Mouse (Mus musculus) spleen, postnatal 36 days (tissue): ENCODE data around the gene Tmub2.
"Not testable (repeated sequence)": the region's sequence is repeated elsewhere in the genome, so short reads cannot be mapped to it uniquely, and the experiment has no call there.

Source experiments
- DNase-seq, 2 experiments: peaks; one replicate each; pipeline ENCODE4 v3.0.0; 2022; ENCODE audit warnings: low spot score in 2 of 2, mixed read lengths in 1 of 2

Tmub2 gene

DNA sequence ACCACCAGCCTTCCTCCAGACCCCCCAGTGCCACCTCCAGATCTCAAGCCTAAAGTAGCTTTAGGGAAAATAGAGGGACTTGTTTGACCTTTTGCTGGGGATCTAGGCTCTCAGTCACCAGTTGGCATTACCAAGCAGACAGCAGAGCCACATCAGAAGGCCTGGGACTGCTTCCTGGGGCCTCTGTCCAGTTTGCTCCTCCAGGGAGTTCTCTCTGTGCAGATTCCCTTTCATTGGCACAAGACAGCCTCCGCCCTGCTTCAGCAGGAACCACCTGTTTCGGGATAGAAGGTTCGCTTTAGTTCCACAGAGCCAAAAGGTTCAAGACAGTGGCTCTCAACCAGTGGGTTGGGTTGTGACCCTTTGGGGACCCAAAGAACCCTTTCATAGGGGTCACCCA lies 5.1 kb upstream of the Tmub2 start:
- no peak for DNase-seq

DNA sequence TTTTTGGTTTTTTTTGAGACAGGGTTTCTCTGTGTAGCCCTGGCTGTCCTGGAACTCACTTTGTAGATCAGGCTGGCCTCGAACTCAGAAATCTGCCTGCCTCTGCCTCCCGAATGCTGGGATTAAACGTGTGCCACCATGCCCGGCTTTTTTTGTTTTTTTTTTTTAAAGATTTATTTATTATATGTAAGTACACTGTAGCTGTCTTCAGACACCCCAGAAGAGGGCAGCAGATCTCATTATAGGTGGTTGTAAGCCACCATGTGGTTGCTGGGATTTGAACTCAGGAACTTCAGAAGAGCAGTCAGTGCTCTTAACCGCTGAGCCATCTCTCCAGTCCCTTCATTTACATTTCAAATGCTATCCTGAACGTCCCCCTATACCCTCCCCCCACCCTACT lies 4.5 kb upstream of the Tmub2 start:
- not testable (repeated sequence) for DNase-seq

DNA sequence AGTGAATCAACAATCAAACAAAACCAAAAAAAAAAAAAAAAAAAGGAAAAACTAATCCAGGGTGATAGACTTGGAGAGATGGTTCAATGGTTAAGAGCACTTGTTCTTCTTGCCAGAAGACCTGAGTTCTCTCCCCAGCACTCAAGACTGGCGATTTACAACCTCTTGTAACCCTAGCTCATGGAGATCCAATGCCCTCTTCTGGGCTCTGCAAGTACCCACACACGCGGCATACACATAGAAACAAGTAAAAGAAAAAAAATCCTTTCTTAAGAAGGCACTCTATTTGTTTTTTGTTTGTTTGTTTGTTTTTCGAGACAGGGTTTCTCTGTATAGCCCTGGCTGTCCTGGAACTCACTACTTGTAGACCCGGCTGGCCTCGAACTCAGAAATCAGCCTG lies 809 bp upstream of the Tmub2 start:
- no peak for DNase-seq

DNA sequence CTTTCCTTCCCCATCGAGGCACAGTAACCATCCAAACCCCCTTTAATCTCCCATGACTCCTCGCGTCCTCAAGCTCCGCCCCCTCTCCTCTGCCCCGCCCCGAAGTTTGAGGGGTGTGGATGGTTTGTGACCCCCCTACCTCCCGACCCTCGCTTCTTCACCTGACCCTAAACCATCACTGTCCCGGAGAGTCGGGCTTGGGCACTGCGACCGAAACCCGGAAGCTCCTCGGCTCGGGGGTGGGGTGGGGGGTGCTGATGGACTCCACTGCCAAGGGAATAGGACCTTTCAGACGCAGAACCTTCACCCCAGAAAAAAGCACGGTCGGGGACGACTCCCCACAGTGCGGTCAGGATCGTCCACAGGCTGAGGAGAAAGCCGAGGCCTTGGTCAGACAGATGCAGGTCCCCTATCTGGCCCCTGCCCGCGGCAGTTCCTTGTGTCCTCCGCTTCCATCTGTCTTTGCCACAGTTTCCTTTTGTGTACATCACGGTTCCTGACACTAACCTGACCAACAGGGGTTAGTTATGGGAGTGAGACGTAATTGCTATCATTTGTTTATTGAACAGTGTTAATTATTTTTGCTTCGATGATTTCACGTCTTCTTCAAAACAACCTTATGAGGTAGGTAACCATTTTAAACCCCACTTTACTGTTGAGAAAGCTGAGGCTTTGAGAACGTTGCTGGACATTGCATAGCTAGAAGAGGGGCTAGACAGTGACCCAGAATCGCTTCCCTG lies 534 bp downstream of the Tmub2 start:
- DNase-seq: no peak

DNA sequence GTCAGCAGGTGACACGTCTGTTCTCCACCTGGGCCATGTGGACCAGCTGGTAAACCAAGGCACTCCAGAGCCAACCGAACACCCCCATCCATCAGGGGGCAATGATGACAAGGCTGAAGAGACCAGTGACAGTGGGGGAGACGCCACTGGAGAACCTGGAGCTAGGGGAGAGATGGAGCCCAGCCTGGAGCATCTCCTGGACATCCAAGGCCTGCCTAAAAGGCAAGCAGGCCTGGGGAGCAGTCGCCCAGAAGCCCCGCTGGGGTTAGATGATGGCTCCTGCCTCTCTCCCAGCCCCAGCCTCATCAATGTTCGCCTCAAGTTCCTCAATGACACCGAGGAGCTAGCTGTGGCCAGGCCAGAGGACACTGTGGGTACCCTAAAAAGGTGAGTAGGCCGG lies 2.8 kb downstream of the Tmub2 start:
- no peak for DNase-seq

DNA sequence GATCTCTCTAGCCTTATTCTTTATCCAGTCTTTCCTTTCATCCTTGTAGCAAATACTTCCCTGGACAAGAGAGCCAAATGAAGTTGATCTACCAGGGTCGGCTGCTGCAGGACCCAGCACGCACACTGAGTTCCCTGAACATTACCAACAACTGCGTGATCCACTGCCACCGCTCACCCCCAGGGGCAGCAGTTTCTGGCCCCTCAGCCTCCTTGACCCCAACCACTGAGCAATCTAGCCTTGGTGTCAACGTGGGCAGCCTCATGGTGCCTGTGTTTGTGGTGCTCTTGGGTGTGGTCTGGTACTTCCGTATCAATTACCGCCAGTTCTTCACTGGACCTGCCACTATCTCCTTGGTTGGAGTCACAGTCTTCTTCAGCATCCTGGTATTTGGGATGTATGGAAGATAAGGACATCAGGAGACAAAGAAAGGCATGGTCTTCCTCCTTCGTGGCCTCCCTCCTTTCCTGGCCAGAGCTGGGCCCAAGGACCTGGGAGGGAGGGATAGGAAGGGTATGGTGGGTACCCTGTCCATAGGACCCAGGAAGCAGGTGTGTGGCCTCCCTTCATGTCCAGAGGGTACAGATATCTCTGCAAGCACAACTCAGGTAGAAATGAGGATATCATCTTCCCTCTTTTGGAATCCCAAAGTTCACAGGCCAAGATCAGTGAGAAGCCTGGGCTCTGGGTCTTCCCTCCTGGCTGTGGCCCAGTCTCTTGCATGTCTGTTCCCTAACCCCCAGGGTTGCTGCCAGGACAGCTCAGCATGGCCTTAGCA lies 3.5 kb downstream of the Tmub2 start:
- no peak for DNase-seq

DNA sequence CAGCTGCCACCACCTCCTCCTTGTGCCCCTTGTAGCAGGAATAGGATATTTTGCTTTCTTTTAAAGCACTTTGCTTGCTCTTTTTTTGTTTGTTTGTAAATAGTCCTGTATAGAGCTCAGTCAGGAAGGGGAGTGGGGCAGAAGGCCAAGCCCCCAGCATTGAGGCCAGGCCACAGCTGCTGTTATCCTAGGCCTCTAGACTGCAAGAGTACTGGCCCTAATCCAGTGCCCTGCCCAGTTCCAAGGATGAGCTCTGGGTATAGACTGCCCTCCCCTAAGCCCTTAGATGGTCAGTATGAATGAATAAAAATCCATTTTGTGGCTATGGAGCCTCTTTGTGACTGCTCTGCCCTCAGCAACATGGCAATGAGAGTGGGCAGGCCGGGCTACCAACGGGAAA lies 4.2 kb downstream of the Tmub2 start:
- no peak for DNase-seq

DNA sequence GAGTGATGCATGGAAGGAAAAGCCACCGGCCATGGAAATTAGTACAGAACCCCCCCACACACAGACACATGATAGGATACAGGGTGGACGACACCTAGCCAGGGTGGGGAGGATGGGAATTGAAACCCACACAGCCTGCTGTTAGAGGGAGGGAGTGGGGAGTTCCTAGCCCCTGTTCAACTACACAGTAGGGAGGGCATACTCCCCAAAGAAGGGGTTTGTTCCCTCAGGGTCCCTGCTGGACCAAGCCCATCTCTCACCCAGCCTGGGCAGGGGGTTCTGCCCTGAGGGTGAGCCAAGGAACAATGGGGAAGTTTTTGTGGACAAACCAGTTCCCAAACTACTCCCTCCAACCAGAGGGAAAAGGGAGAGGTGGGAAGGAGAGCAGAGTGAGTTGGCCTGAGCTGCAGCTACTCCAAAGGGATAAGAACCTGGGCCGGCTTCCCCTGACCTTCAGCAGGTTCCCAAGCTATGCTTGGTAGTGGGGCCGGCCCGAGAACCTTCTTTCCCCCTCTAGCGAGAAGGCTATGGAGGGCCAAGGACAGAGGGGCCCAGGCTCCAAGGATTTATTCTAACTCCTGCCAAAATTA lies 4.9 kb downstream of the Tmub2 start:
- no peak for DNase-seq

DNA sequence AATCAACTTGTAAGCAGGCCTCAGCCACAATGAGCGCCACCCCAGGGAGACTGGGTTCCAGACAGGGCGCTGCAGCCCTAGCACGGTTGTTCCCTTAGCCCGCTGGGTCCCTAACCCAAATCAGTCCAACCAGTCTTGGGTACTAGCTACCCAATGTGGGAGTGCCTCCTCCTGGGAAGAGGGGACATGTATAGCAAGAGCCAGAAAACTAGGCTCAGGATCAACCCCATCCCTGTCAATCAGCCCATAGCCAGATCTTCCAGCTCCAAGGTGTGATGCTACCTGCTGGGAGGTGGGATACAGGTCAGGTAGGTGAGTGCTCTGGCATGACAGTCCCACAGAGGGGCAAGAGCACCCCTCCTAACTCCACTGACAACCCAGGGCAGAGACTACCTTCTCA lies 5.4 kb downstream of the Tmub2 start:
- no peak for DNase-seq

DNA sequence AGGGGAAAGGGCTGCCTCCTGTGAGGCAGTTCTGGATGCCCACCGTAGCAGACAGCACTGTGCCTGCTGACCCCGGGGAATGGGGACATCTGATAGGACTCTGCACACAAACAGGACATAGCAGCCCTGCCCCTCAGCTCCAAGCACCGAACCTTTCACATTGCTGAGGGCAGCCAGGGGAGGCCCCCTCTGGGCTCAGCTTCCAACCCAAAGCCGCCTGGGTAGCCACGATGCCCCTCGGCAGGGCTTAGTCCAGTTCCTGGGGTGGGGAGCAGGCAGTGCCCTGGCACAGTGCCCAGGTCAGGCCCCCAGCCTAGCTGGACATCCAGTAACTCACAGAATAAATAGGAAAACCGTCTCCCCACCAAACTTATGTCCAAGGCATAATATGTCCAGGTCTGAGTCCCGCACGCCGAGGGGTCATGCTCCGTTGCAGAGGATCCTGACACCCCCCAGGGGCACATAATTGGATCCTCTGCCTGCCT lies 6.4 kb downstream of the Tmub2 start:
- no peak for DNase-seq

DNA sequence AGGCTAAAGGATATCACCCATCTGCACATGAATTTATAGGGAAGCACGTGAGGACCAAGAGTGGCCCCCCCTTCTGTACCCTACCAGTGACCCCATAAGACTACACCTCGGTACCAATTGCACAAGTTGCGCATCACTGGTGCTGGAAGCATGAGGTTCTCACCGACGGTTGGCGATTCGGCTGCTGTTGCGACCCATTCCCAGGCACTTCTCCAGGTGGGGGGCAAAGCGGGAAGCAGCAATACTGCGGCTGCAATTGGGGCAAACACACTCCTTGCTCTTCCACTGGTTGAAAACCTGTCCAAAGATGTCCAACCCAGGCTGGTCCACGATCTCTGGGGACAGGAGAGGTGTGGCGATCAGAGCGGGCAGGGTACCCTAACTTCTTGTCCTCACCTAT lies 9.2 kb downstream of the Tmub2 start:
- DNase-seq: no peak

DNA sequence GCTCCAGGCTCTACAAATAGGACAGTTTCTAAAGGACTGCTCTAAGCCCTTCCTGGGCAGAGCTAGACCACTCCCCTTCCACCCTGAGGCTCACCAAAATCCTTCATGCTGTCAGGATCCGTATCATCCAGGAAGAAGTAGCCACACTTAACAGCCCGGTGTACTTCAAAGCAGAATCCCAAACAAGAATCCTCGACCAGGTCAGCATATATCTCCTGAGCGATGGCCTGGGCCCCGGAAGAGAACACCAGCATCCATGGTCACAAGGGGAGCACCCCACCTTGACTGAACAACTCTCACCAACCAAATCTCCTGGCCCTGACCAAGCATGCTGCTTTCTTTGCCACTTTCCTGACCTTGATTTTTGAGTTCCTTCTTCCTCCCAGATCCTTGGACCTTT lies 9.7 kb downstream of the Tmub2 start:
- no peak for DNase-seq

DNA sequence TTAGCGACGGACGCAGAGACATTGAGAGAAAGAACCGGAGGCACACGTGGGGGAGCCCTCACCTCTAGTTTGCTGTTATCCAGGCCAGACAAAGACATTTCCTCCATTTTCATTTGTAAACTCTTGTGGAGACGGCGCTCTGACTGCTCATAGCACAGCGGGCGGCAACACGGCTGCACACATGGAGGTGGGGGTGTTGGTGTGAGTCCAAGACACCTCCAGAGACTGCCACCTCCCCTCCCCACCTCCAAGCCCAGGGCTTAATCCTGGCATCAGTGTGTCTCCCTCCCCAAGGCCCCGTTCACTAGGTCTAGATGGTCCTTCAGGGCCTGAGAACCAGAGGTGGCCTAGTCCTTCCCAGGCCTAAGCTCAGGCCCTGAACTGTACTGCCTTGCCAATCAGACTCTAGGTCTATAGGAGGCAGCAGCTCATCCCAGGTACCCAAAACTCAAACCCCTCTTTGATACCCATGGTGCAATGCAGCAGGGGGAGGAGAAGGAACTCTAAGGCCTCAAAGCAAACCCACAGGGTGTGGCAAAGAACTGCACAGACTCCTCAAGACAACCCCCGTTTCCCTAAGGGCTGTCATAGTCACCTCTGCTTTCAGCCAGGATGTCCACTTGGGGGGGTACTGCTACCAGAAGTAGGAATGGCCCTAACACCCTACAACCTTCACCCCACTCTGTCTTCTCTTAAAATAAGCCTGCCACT lies 10.3 kb downstream of the Tmub2 start:
- DNase-seq: peak; percentile 77 to 83

DNA sequence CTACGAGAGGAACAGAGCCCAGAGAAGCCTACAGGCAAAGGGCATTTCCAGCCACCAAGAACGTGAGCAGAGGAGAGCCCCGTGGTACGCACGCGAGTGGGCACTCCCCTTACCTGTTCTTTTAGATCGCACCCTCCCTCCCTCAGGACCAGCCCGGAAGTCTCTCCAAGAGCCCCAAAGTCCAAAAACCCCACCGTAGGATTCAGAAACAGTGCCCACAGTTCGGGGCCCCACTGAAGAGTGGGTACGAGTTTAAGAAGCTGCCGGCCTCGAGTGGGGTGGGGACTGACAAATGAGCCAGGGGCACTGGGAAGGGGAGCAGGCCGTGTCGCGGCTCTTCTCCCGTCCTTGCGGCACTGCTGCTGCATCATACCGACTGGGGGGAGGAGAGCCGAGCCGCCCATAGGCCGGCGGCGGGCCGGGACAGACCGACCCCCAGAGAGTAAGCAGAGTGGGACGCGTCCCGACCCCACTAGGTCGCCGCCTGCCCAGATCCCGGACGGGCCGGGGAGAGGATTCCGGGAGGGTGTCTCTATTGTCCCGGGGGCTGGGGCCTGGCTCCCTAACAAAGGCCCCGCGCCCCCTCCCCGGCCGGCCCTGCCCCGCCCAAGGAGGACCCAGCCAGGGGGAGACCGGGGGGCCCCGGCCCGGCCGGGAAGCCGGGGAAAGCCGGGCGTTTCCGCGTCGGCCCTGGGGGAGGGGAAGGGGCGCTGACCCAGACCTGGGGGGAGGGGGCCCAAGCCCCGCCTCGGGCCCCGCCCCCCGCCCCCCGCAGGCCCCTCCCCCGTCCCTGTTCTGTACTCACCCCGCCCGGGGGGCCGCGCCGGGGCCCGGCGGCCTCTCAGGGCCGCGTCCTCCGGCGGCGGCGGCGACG lies 11.1 kb downstream of the Tmub2 start:
- DNase-seq: peak; percentile 42 to 53

DNA sequence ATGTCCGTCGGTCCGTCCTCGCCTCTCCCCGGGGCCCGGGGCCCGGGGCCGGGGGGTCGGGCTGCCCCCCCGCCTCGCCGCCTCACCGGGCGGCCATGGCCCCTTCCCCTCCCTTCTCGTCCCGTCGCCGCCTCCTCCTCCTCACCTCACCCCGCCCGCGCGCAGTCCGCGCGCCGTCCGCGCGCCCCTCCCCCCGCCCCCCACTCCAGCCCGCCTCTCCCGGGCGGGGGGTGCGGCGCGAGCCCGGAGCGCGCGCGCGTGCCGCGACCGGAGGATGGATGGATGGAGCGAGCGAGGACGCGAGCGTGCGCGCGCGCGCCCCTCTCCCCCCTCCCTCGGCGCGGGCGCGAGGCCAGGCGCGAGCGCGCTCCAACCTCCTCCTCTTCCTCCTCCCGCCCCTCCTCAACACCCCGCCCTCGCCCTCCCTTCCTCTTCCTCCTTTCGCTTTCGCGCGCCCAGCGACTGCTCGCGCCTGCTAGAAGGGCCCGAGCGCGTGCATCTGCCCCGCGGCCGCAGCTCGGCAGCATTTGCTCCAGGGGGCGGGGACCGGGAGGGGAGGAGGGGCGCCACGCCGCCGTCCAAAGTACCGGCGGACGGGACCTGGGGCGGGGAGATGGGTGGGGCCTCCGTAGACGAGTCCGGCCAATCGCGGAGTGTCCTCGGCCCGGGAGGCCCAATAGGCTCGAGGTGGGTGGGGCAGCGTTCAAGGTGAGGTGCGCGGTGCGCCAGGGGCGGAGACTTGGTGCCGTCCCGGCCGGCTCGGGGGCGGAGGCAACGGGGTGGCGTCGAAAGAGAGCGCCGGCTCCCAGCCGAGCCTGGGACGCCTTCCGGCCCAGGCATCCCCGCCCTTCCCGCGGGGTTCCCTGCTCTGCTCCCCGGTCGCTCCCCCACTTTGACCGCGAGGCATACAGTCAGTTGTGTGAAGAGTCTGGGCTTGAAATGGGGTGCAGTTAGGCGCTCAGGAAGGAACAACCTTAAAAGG lies 12.1 kb downstream of the Tmub2 start, which contains the start of gene Atxn7l3:
Gene Atxn7l3, minus strand, starts transcription at position 141 of the 982 bp plus-strand sequence.
- DNase-seq: peak; percentile 99 to 100

DNA sequence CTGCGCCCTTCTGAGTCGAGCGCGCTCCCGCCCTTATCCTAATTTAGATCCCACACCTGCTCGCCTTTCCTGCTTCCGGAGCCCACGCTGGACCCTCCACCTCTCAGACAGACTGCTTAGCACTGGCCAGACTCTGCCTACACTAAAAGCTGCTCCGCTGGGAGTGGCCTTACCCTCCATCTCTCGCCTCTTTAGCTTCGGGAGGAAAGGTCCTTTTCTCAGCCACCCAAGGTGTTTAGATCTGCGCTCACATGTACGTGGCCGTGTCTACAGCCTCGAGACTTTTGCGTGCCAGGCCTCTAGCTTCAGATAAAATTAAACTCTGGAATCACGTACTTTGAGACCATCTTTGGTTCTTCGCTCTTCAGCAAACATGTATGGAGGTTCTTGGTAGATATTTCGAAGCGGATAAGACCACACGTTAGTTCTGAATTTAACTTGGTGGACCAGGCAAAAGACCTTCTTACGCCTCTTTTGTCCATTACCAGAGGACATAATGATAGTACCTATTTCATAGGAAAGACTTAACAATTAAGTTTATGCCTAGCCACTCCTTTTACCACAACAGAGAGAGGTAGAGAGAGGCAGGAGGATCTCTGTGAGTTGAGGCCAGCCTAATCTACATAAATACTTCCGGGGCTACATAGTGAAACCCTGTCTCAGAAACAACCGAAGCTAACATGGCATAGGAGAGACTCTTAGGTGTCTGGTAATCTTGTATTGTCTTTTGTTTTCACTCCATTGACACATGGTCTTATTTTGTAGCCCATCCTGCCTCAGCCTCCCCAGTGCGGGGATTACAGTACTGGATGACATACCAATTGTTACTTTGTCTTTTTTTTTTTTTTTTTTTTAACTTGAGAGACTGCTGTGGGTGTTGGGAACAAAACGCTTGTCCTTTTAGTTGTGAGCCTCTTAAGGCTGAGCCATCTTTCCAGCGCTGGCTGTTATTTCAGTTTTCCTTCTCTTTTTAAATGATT lies 13.1 kb downstream of the Tmub2 start:
- no peak for DNase-seq

DNA sequence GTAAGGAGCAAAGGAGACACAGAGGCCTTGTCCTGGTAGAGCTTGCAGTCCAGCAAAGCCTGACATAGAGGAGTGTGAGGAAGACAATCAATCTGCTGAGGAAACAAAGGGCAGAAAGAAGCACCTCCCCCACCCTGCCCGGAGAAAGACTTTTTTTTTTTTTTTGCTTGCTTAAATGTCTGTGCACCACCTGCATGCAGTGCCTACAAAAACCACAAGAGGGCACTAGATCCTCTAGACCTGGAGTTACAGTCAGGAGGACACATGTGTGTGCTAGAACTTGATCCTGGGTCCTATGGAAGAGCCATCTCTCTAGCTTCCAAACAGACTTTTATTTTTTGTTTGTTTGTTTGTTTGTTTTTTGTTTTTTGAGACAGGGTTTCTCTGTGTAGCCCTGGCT lies 15.1 kb downstream of the Tmub2 start:
- peak; percentile 49 to 68 for DNase-seq

DNA sequence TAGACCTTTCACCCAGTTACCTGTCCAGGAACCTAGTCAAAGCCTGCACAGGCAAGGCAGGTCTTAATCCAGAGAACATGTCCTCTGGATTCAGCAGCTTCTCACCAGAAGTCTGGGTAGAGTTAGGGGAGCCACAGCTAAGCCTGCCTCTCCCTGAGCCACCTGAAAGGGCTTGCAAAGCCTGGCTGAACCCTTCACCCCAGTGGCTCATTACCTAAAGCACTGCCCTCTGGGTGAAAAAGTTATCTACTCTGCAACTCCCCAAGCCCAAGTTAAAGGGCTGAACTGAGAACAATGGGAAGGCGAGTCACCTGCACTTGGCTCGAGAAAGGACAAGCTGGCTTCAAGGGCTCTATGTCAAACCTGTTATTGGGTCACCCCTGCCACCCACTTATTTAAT lies 19.4 kb downstream of the Tmub2 start:
- no peak for DNase-seq

DNA sequence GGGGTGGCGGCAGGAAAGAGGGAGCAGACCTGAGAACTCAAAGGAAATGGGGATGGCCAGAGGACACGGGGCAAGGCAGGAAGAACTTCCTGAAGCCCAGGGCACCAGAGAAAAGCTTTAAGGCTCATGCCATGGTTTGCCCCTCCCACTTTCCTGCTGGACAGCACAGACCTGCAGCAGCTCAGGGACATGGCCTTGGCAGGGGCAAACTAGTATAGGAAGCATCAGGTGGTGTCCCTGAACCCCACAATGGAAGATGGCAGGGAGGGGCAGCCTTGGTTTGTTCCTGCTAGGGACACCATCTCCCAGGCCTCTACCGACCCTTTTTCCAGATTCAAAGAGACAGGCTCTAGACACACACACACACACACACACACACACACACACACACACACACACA lies 20.6 kb downstream of the Tmub2 start:
- DNase-seq: no peak
